Mouse (Mus musculus) embryo, embryonic 11 days (tissue): Measurements from ENCODE around the gene Cdc42bpa.

Experiments used
- DNase-seq: peaks from one replicate; pipeline ENCODE4 v3.0.0-alpha.2; 2015

The Cdc42bpa gene

GRCm38 (mm10) chr1:180194781-180195471, 234.7 kb downstream of the Cdc42bpa start:
- DNase-seq, result peak; percentile 44

GRCm38 (mm10) chr1:180195703-180196381, 235.6 kb downstream of the Cdc42bpa start:
- DNase-seq, result peak; percentile 97

- no peak for DNase-seq
These were observed 236.2 kb downstream of the Cdc42bpa start for GRCm38 (mm10) chr1:180196508-180196907.

GRCm38 (mm10) chr1:180197956-180198355, 237.7 kb downstream of the Cdc42bpa start:
- no peak for DNase-seq

GRCm38 (mm10) chr1:180198959-180199714, 238.9 kb downstream of the Cdc42bpa start, which contains the start of gene Coq8a:
TSS of gene Coq8a (minus strand) at chr1:180199602.
- DNase-seq, result no peak

- no peak for DNase-seq
These were observed 239.4 kb downstream of the Cdc42bpa start for GRCm38 (mm10) chr1:180199715-180200050.

GRCm38 (mm10) chr1:180200722-180201121, 240.4 kb downstream of the Cdc42bpa start:
- no peak for DNase-seq

- no peak for DNase-seq
These were observed 248.1 kb downstream of the Cdc42bpa start for GRCm38 (mm10) chr1:180208370-180208769.

- no peak for DNase-seq
These were observed 249.8 kb downstream of the Cdc42bpa start for GRCm38 (mm10) chr1:180210031-180210432.

- no peak for DNase-seq
These were observed 250.6 kb downstream of the Cdc42bpa start for GRCm38 (mm10) chr1:180210781-180211271.

GRCm38 (mm10) chr1:180212911-180213310, 252.6 kb downstream of the Cdc42bpa start:
- no peak for DNase-seq

- peak; percentile 78 for DNase-seq
These were observed 254.8 kb downstream of the Cdc42bpa start for GRCm38 (mm10) chr1:180215044-180215443.
